Mouse (Mus musculus): ENCODE results near the gene Fam207a.

- no peak for TF ChIP-seq CTCF (IDR thresholded peaks at IDR 0.05; ENCODE audit: low read depth, low read length)
- TF ChIP-seq POLR2AphosphoS5 (IDR thresholded peaks at IDR 0.05; ENCODE audit: insufficient replicate concordance, low read depth, low read length) = no peak
- no peak for TF ChIP-seq TAL1 (conservative IDR thresholded peaks at IDR 0.05; ENCODE audit: low read depth, low read length)
Measured at GRCm38 (mm10) chr10:77440286-77440685, 75.3 kb downstream of the Fam207a start.
